Mouse (Mus musculus): ENCODE results near the gene Btg2.
A peak's percentile ranks its signal among the peaks of the same experiment; 100 is the strongest.

Btg2 gene

DNA sequence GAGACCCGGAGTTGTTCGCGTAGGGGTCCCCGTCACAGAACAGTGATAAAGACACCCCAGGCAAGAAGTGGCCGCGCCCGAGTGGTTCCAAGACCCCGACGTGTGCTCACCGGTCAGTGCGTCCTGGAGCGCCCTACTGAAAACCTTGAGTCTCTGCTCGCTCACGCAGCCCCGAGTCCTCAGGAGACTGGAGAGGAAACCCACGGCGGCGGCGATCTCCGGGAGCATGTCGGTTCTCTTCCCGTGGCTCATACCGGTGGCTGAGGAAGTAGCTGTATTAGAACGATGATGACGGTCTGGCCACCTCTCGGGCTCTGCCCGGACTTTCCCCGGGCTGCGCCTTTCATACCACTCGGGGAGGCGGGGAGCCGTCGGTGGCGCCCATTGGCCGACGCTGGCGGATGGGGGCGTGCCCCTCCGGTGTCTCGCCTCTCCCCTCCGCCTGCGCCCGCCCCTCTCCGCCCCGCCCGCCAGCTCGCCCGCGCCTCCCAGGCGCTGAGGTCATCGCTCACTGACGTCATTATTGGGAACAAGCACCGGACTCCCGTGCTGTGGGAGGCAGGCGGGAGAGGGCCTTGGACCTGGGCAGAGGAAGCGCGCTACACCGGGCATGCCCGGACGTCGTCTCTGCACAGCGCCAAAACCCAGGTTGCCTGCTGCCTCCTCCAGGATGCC is at the start of gene Btg2:
Btg2 (minus strand) TSS at position 319 of the 675 bp plus-strand sequence.
- DNase-seq (ENCODE audit: low spot score): peak; percentile 94

DNA sequence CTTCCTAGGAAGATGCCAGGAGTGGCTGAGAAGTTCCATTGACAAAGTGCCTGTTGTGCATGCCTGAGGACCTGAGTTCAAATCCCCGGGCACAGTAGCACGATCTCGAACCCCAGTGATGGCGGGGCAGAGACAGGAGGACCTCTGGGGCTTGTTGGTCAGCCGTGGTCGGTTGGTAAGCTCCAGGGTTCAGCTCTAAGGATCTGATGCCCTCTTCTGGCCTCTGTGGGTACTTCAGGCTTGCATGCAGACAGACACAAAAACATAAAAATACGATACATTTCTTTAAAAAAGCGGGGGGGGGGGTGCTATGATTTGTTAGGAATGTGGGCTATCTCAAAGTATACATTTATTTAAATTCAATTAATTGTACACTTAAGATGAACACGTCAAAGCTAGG is 43.3 kb upstream of the Btg2 start:
- no peak for DNase-seq (ENCODE audit: low spot score)

- DNase-seq (ENCODE audit: low spot score): peak; percentile 82
These were observed 41.3 kb upstream of the Btg2 start for GRCm38 (mm10) chr1:134120179-134120578.

DNA sequence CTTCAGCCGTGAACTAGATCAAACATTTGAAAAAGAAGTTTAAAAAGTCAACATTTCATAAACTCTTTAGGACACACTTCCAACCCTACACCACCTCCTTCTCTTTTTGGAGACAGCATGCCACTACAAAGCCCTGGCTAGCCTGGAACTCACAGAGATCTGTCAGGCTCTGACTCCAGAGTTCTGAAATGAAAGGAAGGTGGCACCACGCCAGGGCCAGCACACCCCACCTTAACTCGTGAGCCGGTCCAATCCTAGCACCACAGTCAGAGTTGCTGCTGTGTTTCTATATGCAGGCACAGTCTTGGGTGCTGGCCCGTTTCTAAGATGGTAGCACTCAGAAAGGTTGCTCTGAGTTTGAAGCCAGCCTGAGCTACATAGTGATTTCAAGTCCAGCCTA is 38.2 kb upstream of the Btg2 start:
- no peak for DNase-seq (ENCODE audit: low spot score)

- no peak for DNase-seq (ENCODE audit: low spot score)
These were observed 36.5 kb upstream of the Btg2 start for GRCm38 (mm10) chr1:134115424-134115823.

- DNase-seq (ENCODE audit: low spot score): no peak
These were observed 35.8 kb upstream of the Btg2 start for GRCm38 (mm10) chr1:134114730-134115129.

- DNase-seq (ENCODE audit: low spot score): no peak
These were observed 35.1 kb upstream of the Btg2 start for GRCm38 (mm10) chr1:134114018-134114417.

GRCm38 (mm10) chr1:134113560-134113959 is 34.6 kb upstream of the Btg2 start:
- no peak for DNase-seq (ENCODE audit: low spot score)

GRCm38 (mm10) chr1:134110979-134111378 is 32.1 kb upstream of the Btg2 start, which contains the start of gene Chit1:
TSS of gene Chit1 (plus strand) at chr1:134111242.
- no peak for DNase-seq (ENCODE audit: low spot score)

- no peak for DNase-seq (ENCODE audit: low spot score)
These were observed 31.5 kb upstream of the Btg2 start for GRCm38 (mm10) chr1:134110449-134110848.

DNA sequence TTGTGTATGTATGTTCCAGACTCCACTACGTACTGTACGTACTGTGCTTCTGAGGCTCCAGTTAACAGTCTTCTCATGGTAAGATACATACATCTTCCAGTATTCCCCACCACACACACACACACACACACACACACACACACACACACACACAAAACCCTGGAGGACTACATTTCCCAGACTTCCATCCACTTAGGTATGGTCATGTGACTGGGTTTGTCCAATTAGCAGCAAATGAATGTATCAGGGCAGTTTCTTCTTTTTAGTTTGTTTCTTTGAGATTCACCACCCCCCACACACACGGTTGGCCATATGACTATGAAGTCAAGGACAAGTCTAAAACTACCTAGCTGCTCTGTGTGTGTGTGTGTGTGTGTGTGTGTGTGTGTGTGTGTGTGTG is 31.1 kb upstream of the Btg2 start:
- no peak for DNase-seq (ENCODE audit: low spot score)

DNA sequence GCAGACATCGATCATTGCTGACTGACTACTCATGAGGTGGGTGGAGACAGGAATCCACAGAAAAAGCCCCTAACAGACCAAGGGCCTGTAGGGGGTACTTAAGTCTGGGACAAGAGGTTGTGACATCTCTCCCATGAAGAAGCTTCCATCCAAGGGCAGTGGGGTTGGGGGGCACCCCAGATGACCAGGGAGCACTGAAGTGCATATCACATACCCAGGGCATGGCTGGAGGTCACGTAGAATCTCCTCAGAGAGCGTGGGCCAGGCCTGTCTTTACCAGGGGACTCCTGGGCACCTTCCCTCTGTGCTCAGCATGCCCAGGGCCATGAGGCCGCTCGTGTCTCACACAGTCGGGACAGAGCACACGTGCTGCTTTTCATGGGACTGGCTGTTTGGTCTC is 28.9 kb upstream of the Btg2 start:
- DNase-seq (ENCODE audit: low spot score): no peak

- DNase-seq (ENCODE audit: low spot score): peak; percentile 57
These were observed 27.8 kb upstream of the Btg2 start for GRCm38 (mm10) chr1:134106719-134107118.

DNA sequence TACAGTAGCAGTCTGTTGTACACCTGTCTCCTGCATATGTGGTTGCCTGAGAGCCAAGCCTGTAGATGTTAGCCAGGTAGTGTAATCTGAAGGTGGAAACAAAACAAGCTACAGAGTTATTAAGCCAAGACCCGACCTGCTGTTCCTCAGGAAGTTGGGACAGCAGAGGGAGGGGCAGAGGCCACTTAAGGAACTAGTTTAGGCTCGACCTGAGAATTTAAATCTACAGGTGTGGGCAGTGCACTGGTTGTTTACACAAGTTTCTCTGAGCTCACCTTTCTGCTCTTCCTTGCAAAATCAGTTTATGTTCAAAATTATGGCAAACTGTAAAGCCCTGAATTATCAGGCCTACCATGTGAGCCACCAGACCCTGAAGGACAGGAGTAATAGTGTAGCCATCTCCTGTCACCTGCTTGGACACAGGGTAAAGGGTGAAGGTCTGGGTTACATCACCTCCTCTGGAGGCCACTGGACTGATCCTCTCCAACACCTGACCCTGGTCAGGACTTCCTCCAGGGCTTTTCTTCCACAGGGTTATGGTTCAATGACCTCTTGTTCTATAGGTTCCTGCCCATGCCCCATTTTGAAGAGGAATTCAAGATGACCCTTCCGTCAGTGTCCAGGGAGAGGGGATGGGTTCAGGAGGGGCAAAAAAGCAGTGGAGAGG is 27.0 kb upstream of the Btg2 start:
- no peak for DNase-seq (ENCODE audit: low spot score)

DNA sequence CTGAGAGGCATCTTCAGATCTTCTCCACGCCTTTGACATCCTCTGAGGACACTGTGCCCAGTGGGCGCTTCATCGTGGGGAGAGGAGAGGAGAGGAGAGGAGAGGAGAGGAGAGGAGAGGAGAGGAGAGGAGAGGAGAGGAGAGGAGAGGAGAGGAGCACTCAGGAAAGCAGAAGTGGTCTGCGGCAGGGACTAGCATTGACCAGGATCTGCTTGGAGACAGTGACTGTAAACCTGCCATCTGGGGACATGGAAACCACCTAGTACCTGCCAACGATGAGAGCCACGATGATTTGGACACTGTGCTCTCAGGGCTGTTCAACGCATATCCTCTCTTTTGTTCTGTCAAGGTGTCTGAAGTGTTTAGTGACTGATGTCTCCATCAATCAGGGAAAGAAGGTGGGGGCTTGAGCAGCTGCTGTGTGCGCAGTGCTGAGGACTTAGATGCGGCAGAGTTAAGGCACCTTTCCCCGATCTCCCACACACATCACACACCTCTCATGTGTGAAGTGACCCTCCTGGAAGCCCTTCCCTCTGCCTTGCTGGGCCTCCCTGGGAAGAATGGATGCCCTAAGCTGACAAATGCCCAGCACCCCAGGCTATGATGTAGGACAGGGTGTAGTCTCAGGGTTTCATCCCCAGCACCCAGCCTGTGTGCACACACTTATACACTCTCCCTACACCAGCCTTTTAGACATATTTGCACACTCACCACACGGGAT is 26.3 kb upstream of the Btg2 start:
- no peak for DNase-seq (ENCODE audit: low spot score)

DNA sequence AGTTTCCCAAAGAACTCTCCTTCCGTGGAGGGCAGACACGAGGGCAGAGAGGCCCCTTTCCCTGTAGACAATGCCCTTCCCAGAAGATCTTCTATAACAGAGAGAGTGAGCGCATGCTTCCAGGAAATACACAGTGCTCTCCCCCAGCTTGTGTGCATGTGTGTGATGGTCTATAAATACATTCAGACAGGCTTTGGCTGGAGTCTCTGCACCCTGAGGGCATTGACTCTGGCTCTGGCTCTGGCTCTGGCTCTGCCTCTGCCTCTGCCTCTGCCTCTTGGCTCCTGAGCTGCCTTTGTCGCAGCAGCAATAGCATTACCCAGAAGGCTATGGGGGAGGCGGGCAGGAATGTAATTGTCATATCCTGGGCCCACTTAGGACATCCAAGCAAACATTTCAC is 24.9 kb upstream of the Btg2 start:
- no peak for DNase-seq (ENCODE audit: low spot score)

DNA sequence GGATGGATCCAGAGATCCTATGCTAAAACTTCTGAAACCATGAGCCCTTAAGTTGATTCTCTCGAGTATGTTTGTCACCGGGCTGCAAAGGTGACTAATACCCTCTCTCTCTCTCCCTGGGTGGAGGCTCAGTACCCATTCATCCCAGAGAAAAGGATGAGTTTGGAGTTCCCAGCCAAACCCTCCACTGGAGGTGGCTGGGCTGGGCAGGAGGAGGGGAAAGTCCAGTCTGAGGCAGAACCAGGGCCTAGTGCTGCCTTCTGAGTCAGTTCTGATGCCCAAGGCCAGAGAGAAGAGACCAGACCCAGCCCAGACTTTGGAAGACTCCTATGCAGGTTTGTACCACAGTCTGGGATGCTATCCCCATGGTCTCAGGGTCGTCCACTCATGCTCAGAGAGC is 22.7 kb upstream of the Btg2 start:
- DNase-seq (ENCODE audit: low spot score): no peak

- no peak for DNase-seq (ENCODE audit: low spot score)
These were observed 22.0 kb upstream of the Btg2 start for GRCm38 (mm10) chr1:134100928-134101327.

DNA sequence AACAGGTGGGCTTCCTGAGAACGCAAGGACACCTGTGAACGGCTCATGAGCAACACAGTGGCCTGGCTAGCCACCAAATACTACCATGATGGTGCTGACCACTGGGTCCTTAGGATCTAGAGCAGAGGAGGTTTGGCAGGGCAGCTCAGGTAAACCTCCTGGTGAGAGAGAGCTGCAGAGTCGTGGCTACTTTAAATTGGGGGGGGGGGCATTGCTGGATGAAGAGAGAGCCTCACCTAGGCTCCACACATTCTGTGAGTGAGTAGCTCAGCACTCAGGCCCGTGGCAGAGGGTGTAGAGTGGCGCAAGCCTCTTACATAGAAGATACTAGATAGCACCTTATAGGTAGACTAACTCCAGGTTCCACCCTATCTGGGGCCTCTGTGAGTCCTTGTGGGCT is 21.5 kb upstream of the Btg2 start:
- no peak for DNase-seq (ENCODE audit: low spot score)

- DNase-seq (ENCODE audit: low spot score): no peak
These were observed 20.8 kb upstream of the Btg2 start for GRCm38 (mm10) chr1:134099516-134100235.

- peak; percentile 59 for DNase-seq (ENCODE audit: low spot score)
These were observed 20.0 kb upstream of the Btg2 start for GRCm38 (mm10) chr1:134098726-134099515.

All from urinary bladder, postnatal 25 days (tissue).